Mouse (Mus musculus): ENCODE results near the gene C1qtnf7. TPM values are rescaled to one million over a fixed set of nuclear protein-coding genes. Genes with fewer than 3 reads are reported as not detected.

The C1qtnf7 gene
- total and polyA plus RNA-seq, 2 experiments from 2014 or later: 0.38 to 1.1 TPM

DNA sequence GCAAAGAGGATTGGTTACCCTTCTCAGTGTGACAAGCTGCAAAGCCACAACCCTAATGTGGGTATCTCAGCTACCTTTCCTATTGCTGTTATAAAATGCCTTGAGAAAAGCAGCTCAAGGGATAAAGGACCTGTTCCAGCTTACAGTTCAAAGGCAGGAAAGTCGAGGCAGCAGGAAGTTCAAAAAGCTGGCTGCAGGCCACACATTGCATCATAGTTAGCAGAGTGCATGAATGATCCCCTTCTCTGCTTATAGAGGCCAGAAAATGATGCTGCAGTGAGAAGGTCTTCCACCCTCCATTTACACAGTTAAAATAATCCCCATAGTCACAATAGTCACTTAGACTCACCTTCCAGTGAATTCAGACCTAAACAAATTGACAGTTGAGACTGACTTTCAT lies 69.1 kb downstream of the C1qtnf7 start:
- no peak for TF ChIP-seq CTCF (IDR thresholded peaks at IDR 0.05; ENCODE audit: low read depth)
- Histone ChIP-seq H3K36me3 (ENCODE audit: insufficient read depth) (no peaks in the 10 kb centered on the region), H3K4me1 (ENCODE audit: insufficient read depth) (no peaks in the 10 kb centered on the region), H3K4me2 (ENCODE audit: low read depth) (no peak overlapping the region), H3K27ac (ENCODE audit: low read depth, low read length) (no peak overlapping the region), H3K9me3 (ENCODE audit: low read length) (no peaks in the 10 kb centered on the region), H3K27me3 (ENCODE audit: insufficient read depth, low read length) (no peaks in the 10 kb centered on the region), H3K4me3 (ENCODE audit: low read depth, low read length) (no peak overlapping the region), H3K9ac (no peak overlapping the region)
- ATAC-seq (no peak), DNase-seq (no peak)
- WGBS: 21% methylated on average over 1 of the region's 1 CpGs

GRCm38 (mm10) chr5:43585406-43586245 lies 70.3 kb downstream of the C1qtnf7 start:
- Histone ChIP-seq H3K27me3 (ENCODE audit: insufficient read depth, low read length) (no peaks in the 10 kb centered on the region), H3K36me3 (ENCODE audit: insufficient read depth) (no peaks in the 10 kb centered on the region), H3K4me2 (ENCODE audit: low read depth) (no peak overlapping the region), H3K4me3 (ENCODE audit: low read depth, low read length) (no peak overlapping the region), H3K4me1 (ENCODE audit: insufficient read depth) (no peaks in the 10 kb centered on the region), H3K9me3 (ENCODE audit: low read length) (no peaks in the 10 kb centered on the region), H3K9ac (no peak overlapping the region), H3K27ac (ENCODE audit: low read depth, low read length) (no peak overlapping the region)
- DNase-seq (no peak), ATAC-seq (no peak)
- no peak for TF ChIP-seq CTCF (IDR thresholded peaks at IDR 0.05; ENCODE audit: low read depth)
- WGBS: 71% methylated on average over 11 of the region's 11 CpGs

GRCm38 (mm10) chr5:43588791-43589439 lies 73.6 kb downstream of the C1qtnf7 start:
- Histone ChIP-seq H3K27me3 (ENCODE audit: insufficient read depth, low read length) (no peaks in the 10 kb centered on the region), H3K27ac (ENCODE audit: low read depth, low read length) (no peak overlapping the region), H3K9me3 (ENCODE audit: low read length) (no peaks in the 10 kb centered on the region), H3K9ac (no peak overlapping the region), H3K36me3 (ENCODE audit: insufficient read depth) (no peaks in the 10 kb centered on the region), H3K4me2 (ENCODE audit: low read depth) (no peak overlapping the region), H3K4me1 (ENCODE audit: insufficient read depth) (no peaks in the 10 kb centered on the region), H3K4me3 (ENCODE audit: low read depth, low read length) (no peak overlapping the region)
- WGBS: 75% methylated on average over 5 of the region's 5 CpGs
- DNase-seq: no peak
- ATAC-seq: no peak
- TF ChIP-seq CTCF (IDR thresholded peaks at IDR 0.05; ENCODE audit: low read depth): no peak

DNA sequence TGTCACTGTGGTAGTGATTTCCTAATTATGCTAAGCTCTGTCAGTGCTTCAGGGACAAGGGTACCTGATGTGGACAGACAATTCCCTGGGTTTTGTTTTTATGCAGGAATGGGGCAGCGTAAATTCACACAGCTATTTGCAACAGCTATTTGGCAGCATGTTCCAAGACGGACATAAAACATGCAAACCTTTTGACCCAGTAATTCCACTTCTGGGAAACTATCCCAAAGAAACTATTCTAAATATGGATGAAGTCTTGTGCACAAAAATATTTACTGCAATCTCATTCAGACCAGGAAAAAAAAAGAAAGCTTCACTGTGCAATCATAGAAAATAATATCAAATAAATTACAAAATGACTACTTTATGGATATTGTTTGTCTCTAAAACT lies 74.1 kb downstream of the C1qtnf7 start:
- Histone ChIP-seq H3K36me3 (ENCODE audit: insufficient read depth) (no peaks in the 10 kb centered on the region), H3K9me3 (ENCODE audit: low read length) (no peaks in the 10 kb centered on the region), H3K4me1 (ENCODE audit: insufficient read depth) (no peaks in the 10 kb centered on the region), H3K27ac (ENCODE audit: low read depth, low read length) (no peak overlapping the region), H3K4me3 (ENCODE audit: low read depth, low read length) (no peak overlapping the region), H3K4me2 (ENCODE audit: low read depth) (no peak overlapping the region), H3K27me3 (ENCODE audit: insufficient read depth, low read length) (no peaks in the 10 kb centered on the region), H3K9ac (no peak overlapping the region)
- no peak for TF ChIP-seq CTCF (IDR thresholded peaks at IDR 0.05; ENCODE audit: low read depth)
- DNase-seq (no peak), ATAC-seq (no peak)
- WGBS: 16% methylated on average over 2 of the region's 2 CpGs

DNA sequence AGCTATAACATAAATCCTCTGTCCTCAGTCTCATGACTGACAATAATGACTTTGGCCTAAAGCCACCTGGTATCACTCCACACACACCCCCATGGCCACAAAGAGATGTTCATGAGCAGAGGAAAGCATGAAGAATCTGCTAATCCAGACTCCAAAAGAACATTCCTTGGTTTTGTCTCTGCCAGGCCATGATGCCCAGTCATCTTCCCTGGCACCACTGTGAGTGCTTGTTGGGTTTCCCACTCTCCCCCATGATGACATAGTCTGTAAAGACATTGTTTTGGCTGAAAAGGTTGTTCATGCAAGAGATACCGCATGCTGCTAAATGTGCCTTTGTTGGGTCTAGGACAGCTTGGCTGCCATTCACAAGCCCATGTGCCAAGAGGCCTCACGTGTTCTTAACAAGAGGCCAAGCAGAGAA lies 75.0 kb downstream of the C1qtnf7 start:
- DNase-seq: peak; percentile 33

GRCm38 (mm10) chr5:43601601-43602000 lies 86.3 kb downstream of the C1qtnf7 start:
- Histone ChIP-seq H3K27ac (ENCODE audit: low read depth, low read length) (no peak overlapping the region), H3K27me3 (ENCODE audit: insufficient read depth, low read length) (no peaks in the 10 kb centered on the region), H3K4me2 (ENCODE audit: low read depth) (no peak overlapping the region), H3K4me1 (ENCODE audit: insufficient read depth) (no peaks in the 10 kb centered on the region), H3K9ac (no peak overlapping the region), H3K4me3 (ENCODE audit: low read depth, low read length) (no peak overlapping the region), H3K36me3 (ENCODE audit: insufficient read depth) (no peaks in the 10 kb centered on the region), H3K9me3 (ENCODE audit: low read length) (no peaks in the 10 kb centered on the region)
- WGBS: 84% methylated on average over 8 of the region's 8 CpGs
- TF ChIP-seq CTCF (IDR thresholded peaks at IDR 0.05; ENCODE audit: low read depth): no peak
- ATAC-seq (no peak), DNase-seq (no peak)

More for the DNA sequence above, 75.0 kb downstream of the C1qtnf7 start:
- 50% methylated on average over 2 of the region's 2 CpGs for WGBS
- H3K36me3 ChIP-seq (ENCODE audit: insufficient read depth): no peaks in the 10 kb centered on the region
- H3K9me3 ChIP-seq (ENCODE audit: low read length): no peaks in the 10 kb centered on the region
- ATAC-seq: peak; percentile 83
- H3K4me1 ChIP-seq (ENCODE audit: insufficient read depth): no peaks in the 10 kb centered on the region
- no peaks in the 10 kb centered on the region for H3K27me3 ChIP-seq (ENCODE audit: insufficient read depth, low read length)
- no peak overlapping the region for H3K9ac ChIP-seq
- no peak overlapping the region for H3K4me3 ChIP-seq (ENCODE audit: low read depth, low read length)
- no peak for TF ChIP-seq CTCF (IDR thresholded peaks at IDR 0.05; ENCODE audit: low read depth)
- H3K4me2 ChIP-seq (ENCODE audit: low read depth): no peak overlapping the region
- H3K27ac ChIP-seq (ENCODE audit: low read depth, low read length): no peak overlapping the region

GRCm38 (mm10) chr5:43602518-43602917 lies 87.2 kb downstream of the C1qtnf7 start:
- H3K4me3 ChIP-seq (ENCODE audit: low read depth, low read length): no peak overlapping the region
- 90% methylated on average over 3 of the region's 3 CpGs for WGBS
- no peak for TF ChIP-seq CTCF (IDR thresholded peaks at IDR 0.05; ENCODE audit: low read depth)
- no peaks in the 10 kb centered on the region for H3K4me1 ChIP-seq (ENCODE audit: insufficient read depth)
- no peak overlapping the region for H3K4me2 ChIP-seq (ENCODE audit: low read depth)
- H3K27me3 ChIP-seq (ENCODE audit: insufficient read depth, low read length): no peaks in the 10 kb centered on the region
- ATAC-seq (no peak), DNase-seq (no peak)
- no peak overlapping the region for H3K9ac ChIP-seq
- H3K9me3 ChIP-seq (ENCODE audit: low read length): no peaks in the 10 kb centered on the region
- H3K36me3 ChIP-seq (ENCODE audit: insufficient read depth): no peaks in the 10 kb centered on the region
- no peak overlapping the region for H3K27ac ChIP-seq (ENCODE audit: low read depth, low read length)
